Mouse (Mus musculus): ENCODE measurements around the gene Stat5b. TPM values are rescaled to one million over a fixed set of nuclear protein-coding genes. Genes with fewer than 3 reads are reported as not detected.
A peak's percentile ranks its signal among the peaks of the same experiment; 100 is the strongest.

Gene Stat5b
- polyA plus RNA-seq, 1 experiment = 33.2 TPM

- Histone ChIP-seq H3K36me3 (ENCODE audit: control insufficient read depth, insufficient read depth, low read length) (no peaks in the 10 kb centered on the region), H3K4me1 (ENCODE audit: control insufficient read depth, insufficient read depth, insufficient read length) (peaks cover 17% of the 10 kb centered on the region), H3K27me3 (ENCODE audit: control insufficient read depth, insufficient read depth, low read length) (no peaks in the 10 kb centered on the region; the same call in 1 of the 2 replicates), H3K27ac (ENCODE audit: insufficient read depth, low read length) (no peak overlapping the region), H3K4me3 (ENCODE audit: extremely low read depth, insufficient read depth, insufficient read length) (peak overlapping the region; percentile 52; the same call in 1 of the 2 replicates)
- 5% methylated on average over 35 of the region's 35 CpGs for WGBS
- DNase-seq (ENCODE audit: low read depth in 1 of 2, low spot score in 2 of 2) = no peak
- TF ChIP-seq POLR2A (IDR thresholded peaks at IDR 0.05; ENCODE audit: low read depth, low read length) (no peak), CTCF (IDR thresholded peaks at IDR 0.05; ENCODE audit: extremely low read depth, insufficient read depth, insufficient read length, insufficient replicate concordance) (no peak)
These were observed 91.6 kb downstream of the Stat5b start for GRCm38 (mm10) chr11:100758707-100759610.

- WGBS = 40% methylated on average over 12 of the region's 12 CpGs
- Histone ChIP-seq H3K4me3 (ENCODE audit: extremely low read depth, insufficient read depth, insufficient read length) (no peak overlapping the region), H3K4me1 (ENCODE audit: control insufficient read depth, insufficient read depth, insufficient read length) (peaks cover 17% of the 10 kb centered on the region), H3K27me3 (ENCODE audit: control insufficient read depth, insufficient read depth, low read length) (no peaks in the 10 kb centered on the region; the same call in 1 of the 2 replicates), H3K36me3 (ENCODE audit: control insufficient read depth, insufficient read depth, low read length) (no peaks in the 10 kb centered on the region), H3K27ac (ENCODE audit: insufficient read depth, low read length) (no peak overlapping the region)
- TF ChIP-seq POLR2A (IDR thresholded peaks at IDR 0.05; ENCODE audit: low read depth, low read length) (no peak), CTCF (IDR thresholded peaks at IDR 0.05; ENCODE audit: extremely low read depth, insufficient read depth, insufficient read length, insufficient replicate concordance) (no peak)
- peak in 1 of 2 experiments; percentile 41 for DNase-seq (ENCODE audit: low read depth in 1 of 2, low spot score in 2 of 2)
These were observed 93.0 kb downstream of the Stat5b start for GRCm38 (mm10) chr11:100757566-100757965.

- no peak for DNase-seq (ENCODE audit: low read depth in 1 of 2, low spot score in 2 of 2)
These were observed 94.0 kb downstream of the Stat5b start for GRCm38 (mm10) chr11:100756476-100756875.

GRCm38 (mm10) chr11:100754693-100755057, 95.8 kb downstream of the Stat5b start:
- DNase-seq (ENCODE audit: low read depth in 1 of 2, low spot score in 2 of 2) = no peak
- peaks cover 12% of the 10 kb centered on the region for H3K4me1 ChIP-seq (ENCODE audit: control insufficient read depth, insufficient read depth, insufficient read length)
- TF ChIP-seq POLR2A (IDR thresholded peaks at IDR 0.05; ENCODE audit: low read depth, low read length) (no peak), CTCF (IDR thresholded peaks at IDR 0.05; ENCODE audit: extremely low read depth, insufficient read depth, insufficient read length, insufficient replicate concordance) (no peak)
- H3K36me3 ChIP-seq (ENCODE audit: control insufficient read depth, insufficient read depth, low read length) = no peaks in the 10 kb centered on the region
- H3K27me3 ChIP-seq (ENCODE audit: control insufficient read depth, insufficient read depth, low read length) = no peaks in the 10 kb centered on the region; the same call in 1 of the 2 replicates
- no peak overlapping the region for H3K4me3 ChIP-seq (ENCODE audit: extremely low read depth, insufficient read depth, insufficient read length)
- WGBS = 87% methylated on average over 3 of the region's 3 CpGs
- H3K27ac ChIP-seq (ENCODE audit: insufficient read depth, low read length) = no peak overlapping the region

More at GRCm38 (mm10) chr11:100756476-100756875, 94.0 kb downstream of the Stat5b start:
- TF ChIP-seq POLR2A (IDR thresholded peaks at IDR 0.05; ENCODE audit: low read depth, low read length) (no peak), CTCF (IDR thresholded peaks at IDR 0.05; ENCODE audit: extremely low read depth, insufficient read depth, insufficient read length, insufficient replicate concordance) (no peak)
- H3K27me3 ChIP-seq (ENCODE audit: control insufficient read depth, insufficient read depth, low read length) = no peaks in the 10 kb centered on the region; the same call in 1 of the 2 replicates
- H3K27ac ChIP-seq (ENCODE audit: insufficient read depth, low read length) = no peak overlapping the region
- H3K36me3 ChIP-seq (ENCODE audit: control insufficient read depth, insufficient read depth, low read length) = no peaks in the 10 kb centered on the region
- H3K4me3 ChIP-seq (ENCODE audit: extremely low read depth, insufficient read depth, insufficient read length) = no peak overlapping the region
- H3K4me1 ChIP-seq (ENCODE audit: control insufficient read depth, insufficient read depth, insufficient read length) = peaks cover 13% of the 10 kb centered on the region
- 69% methylated on average over 6 of the region's 6 CpGs for WGBS

- H3K4me3 ChIP-seq (ENCODE audit: extremely low read depth, insufficient read depth, insufficient read length) = no peak overlapping the region
- H3K36me3 ChIP-seq (ENCODE audit: control insufficient read depth, insufficient read depth, low read length) = no peaks in the 10 kb centered on the region
- H3K27ac ChIP-seq (ENCODE audit: insufficient read depth, low read length) = no peak overlapping the region
- peaks cover 8% of the 10 kb centered on the region; the same call in 1 of the 2 replicates for H3K4me1 ChIP-seq (ENCODE audit: control insufficient read depth, insufficient read depth, insufficient read length)
- H3K27me3 ChIP-seq (ENCODE audit: control insufficient read depth, insufficient read depth, low read length) = no peaks in the 10 kb centered on the region; the same call in 1 of the 2 replicates
- 74% methylated on average over 9 of the region's 12 CpGs for WGBS
- no peak for TF ChIP-seq CTCF (IDR thresholded peaks at IDR 0.05; ENCODE audit: extremely low read depth, insufficient read depth, insufficient read length, insufficient replicate concordance)
- TF ChIP-seq POLR2A (IDR thresholded peaks at IDR 0.05; ENCODE audit: low read depth, low read length) = no peak
- no peak for DNase-seq (ENCODE audit: low read depth in 1 of 2, low spot score in 2 of 2)
These were observed 96.4 kb downstream of the Stat5b start for GRCm38 (mm10) chr11:100754021-100754692.

GRCm38 (mm10) chr11:100752294-100752693, 98.2 kb downstream of the Stat5b start:
- Histone ChIP-seq H3K4me1 (ENCODE audit: control insufficient read depth, insufficient read depth, insufficient read length) (no peaks in the 10 kb centered on the region), H3K27me3 (ENCODE audit: control insufficient read depth, insufficient read depth, low read length) (no peaks in the 10 kb centered on the region), H3K4me3 (ENCODE audit: extremely low read depth, insufficient read depth, insufficient read length) (no peak overlapping the region), H3K27ac (ENCODE audit: insufficient read depth, low read length) (no peak overlapping the region), H3K36me3 (ENCODE audit: control insufficient read depth, insufficient read depth, low read length) (no peaks in the 10 kb centered on the region)
- 60% methylated on average over 10 of the region's 10 CpGs for WGBS
- DNase-seq (ENCODE audit: low read depth in 1 of 2, low spot score in 2 of 2) = no peak
- TF ChIP-seq POLR2A (IDR thresholded peaks at IDR 0.05; ENCODE audit: low read depth, low read length) = no peak
- TF ChIP-seq CTCF (IDR thresholded peaks at IDR 0.05; ENCODE audit: extremely low read depth, insufficient read depth, insufficient read length, insufficient replicate concordance) = no peak

Data from spleen, adult 2 months (tissue).